Mouse (Mus musculus): ENCODE measurements around the gene Usp46. TPM values are rescaled to one million over a fixed set of nuclear protein-coding genes. Genes with fewer than 3 reads are reported as not detected.

Gene Usp46
- polyA plus RNA-seq, 1 experiment from 2014 or later = 30.3 TPM

GRCm38 (mm10) chr5:74067346-74067745, 885 bp downstream of the Usp46 start:
- H3K4me2 ChIP-seq (replicated peaks) = peak overlapping the region; percentile 76
- no peak overlapping the region for H3K9ac ChIP-seq
- no peaks in the 10 kb centered on the region for H3K36me3 ChIP-seq
- peak overlapping the region; percentile 99 for H3K27ac ChIP-seq (replicated peaks)
- no peaks in the 10 kb centered on the region for H3K27me3 ChIP-seq
- WGBS = 10% methylated on average over 4 of the region's 4 CpGs
- peak overlapping the region; percentile 87 for H3K4me3 ChIP-seq (replicated peaks)
- peaks cover 43% of the 10 kb centered on the region for H3K4me1 ChIP-seq
- no peaks in the 10 kb centered on the region for H3K9me3 ChIP-seq (replicated peaks)
- no peak for ATAC-seq (ENCODE audit: insufficient number of reproducible peaks, low FRiP score, low TSS enrichment, low read depth)

GRCm38 (mm10) chr5:74066416-74067115, 1.7 kb downstream of the Usp46 start:
- Histone ChIP-seq H3K4me2 (replicated peaks) (peak overlapping the region; percentile 76), H3K4me1 (peaks cover 47% of the 10 kb centered on the region)

DNA sequence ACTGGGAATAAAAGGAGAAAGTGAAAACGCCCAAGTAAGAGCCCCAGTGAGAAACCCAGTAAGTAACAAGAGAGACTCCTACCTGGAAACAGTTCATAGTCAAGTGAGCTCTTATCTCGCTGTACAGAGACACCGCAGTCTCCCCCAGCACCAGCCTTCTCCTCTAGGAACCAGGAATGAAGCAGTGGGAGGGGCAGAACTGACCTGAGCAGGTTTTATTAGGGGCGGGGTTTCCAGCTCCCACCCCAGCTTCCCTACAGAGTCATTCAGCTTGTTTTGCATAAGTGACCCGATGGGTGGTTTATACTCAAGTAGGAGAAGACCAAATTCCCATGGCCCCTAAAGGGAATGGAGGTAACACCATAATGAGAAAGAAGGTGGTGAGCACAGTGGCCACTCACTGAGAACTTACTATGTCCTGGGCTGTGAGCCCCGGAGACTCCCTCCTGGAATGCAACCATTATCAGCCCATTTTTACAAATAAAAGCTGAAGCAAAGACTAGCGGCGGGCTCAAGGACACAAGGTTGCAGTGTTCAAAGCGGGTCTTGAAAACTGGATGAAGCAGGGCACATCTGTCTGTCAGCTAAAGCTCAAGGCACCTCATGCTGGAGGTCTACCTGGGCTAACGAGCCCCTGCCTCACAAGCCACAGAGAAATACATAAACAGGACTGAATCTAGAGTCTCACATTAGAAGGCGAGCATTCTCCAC, 2.5 kb downstream of the Usp46 start:
- Histone ChIP-seq H3K4me2 (replicated peaks) (peak overlapping the region; percentile 76), H3K4me1 (peaks cover 54% of the 10 kb centered on the region), H3K9ac (no peak overlapping the region), H3K36me3 (no peaks in the 10 kb centered on the region), H3K27ac (replicated peaks) (peak overlapping the region; percentile 99; the same call in 1 of the 2 replicates), H3K27me3 (no peaks in the 10 kb centered on the region), H3K4me3 (replicated peaks) (peak overlapping the region; percentile 87), H3K9me3 (replicated peaks) (no peaks in the 10 kb centered on the region)
- WGBS = 48% methylated on average over 11 of the region's 11 CpGs
- ATAC-seq (ENCODE audit: insufficient number of reproducible peaks, low FRiP score, low TSS enrichment, low read depth) = no peak

More at GRCm38 (mm10) chr5:74066416-74067115, 1.7 kb downstream of the Usp46 start:
- H3K27ac ChIP-seq (replicated peaks) = peak overlapping the region; percentile 99
- H3K4me3 ChIP-seq (replicated peaks) = peak overlapping the region; percentile 87
- ATAC-seq (ENCODE audit: insufficient number of reproducible peaks, low FRiP score, low TSS enrichment, low read depth) = no peak; the same call in 1 of the 2 replicates
- no peaks in the 10 kb centered on the region for H3K27me3 ChIP-seq
- no peak overlapping the region for H3K9ac ChIP-seq
- H3K9me3 ChIP-seq (replicated peaks) = no peaks in the 10 kb centered on the region
- 20% methylated on average over 12 of the region's 12 CpGs for WGBS
- H3K36me3 ChIP-seq = no peaks in the 10 kb centered on the region

GRCm38 (mm10) chr5:74064844-74065243, 3.4 kb downstream of the Usp46 start:
- H3K4me2 ChIP-seq (replicated peaks) = peak overlapping the region; percentile 76; the same call in 1 of the 2 replicates
- peak overlapping the region; percentile 51 for H3K27ac ChIP-seq (replicated peaks)
- no peak overlapping the region for H3K4me3 ChIP-seq (replicated peaks)
- no peak for ATAC-seq (ENCODE audit: insufficient number of reproducible peaks, low FRiP score, low TSS enrichment, low read depth)
- H3K27me3 ChIP-seq = no peaks in the 10 kb centered on the region
- WGBS = 78% methylated on average over 7 of the region's 7 CpGs
- no peak overlapping the region for H3K9ac ChIP-seq
- no peaks in the 10 kb centered on the region for H3K36me3 ChIP-seq
- H3K9me3 ChIP-seq (replicated peaks) = no peaks in the 10 kb centered on the region
- H3K4me1 ChIP-seq = peaks cover 58% of the 10 kb centered on the region

DNA sequence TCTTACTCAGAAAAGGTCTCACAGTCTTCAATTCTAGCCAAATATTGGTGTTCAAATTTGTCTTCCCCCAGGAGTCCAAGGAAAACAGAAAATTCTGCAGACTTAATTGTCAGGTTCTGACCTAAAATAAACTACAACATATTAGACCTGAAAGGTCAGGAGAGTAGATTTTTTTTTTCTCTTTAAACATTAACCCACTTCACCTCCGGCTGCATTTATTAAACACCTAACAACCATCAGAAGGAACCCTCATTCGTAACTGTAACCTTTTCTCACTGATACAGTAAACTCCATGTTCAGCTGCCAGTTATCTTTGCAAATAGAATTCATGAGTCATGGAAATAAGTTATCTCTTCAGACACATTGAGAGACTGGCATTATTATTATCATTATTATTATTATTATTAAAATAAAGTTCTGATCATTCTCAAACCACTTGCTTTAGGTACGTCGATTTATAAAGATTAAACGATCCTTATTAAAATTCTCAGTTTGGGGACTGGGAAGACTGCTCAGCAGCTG, 4.9 kb downstream of the Usp46 start:
- no peak for ATAC-seq (ENCODE audit: insufficient number of reproducible peaks, low FRiP score, low TSS enrichment, low read depth)
- Histone ChIP-seq H3K4me2 (replicated peaks) (no peak overlapping the region), H3K27me3 (no peaks in the 10 kb centered on the region), H3K4me3 (replicated peaks) (no peak overlapping the region), H3K4me1 (peaks cover 50% of the 10 kb centered on the region), H3K9ac (no peak overlapping the region), H3K9me3 (replicated peaks) (no peaks in the 10 kb centered on the region), H3K36me3 (no peaks in the 10 kb centered on the region), H3K27ac (replicated peaks) (no peak overlapping the region)
- WGBS = 91% methylated on average over 5 of the region's 5 CpGs

DNA sequence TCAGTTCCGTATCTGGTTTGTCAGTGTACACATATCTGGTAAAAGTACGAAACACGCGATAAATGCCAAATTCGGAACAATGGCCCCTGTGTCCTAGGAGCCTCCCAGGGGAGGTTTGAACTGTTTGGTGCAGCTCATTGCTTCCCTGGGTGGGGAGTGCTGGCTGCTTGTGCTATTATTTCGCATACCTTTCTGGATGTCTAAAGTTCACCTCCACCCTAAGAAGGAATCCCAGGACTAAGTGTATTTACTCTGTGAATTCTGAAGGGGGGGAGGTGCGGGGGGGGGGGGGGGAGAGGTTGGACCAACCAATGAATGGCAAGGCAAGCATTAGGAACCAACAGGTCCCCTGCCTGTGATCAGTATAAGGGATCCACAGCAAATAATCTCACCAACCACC, 6.0 kb downstream of the Usp46 start:
- WGBS = 84% methylated on average over 7 of the region's 7 CpGs

DNA sequence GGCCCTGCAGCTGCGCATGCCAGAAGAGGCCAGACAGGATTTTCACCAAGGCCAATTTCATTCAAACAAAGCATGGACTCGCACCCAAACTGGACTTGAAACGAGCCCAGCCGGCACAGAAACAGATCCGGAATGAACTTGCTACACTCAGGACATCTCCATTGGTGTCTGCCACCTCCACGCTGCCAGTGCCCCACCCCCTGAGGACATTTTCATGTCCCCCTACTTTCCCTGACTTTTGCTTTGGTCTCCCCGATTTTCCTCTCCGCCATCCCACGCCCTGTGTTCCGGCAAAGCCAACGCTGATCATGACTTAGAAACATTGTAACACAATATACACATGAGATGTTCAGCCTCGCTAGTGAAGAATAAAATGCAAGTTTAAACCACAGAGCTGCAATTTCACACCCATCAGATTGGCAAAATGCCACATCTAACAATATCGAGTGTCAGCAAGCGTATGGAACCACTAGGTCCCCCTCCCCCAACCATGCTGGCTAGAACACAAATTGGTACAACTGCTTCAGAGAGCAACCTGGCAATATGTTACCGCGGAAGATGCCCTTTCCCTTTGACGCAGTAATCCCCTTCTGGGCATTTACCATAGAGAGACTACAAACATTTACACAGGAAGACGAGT, 6.7 kb downstream of the Usp46 start:
- Histone ChIP-seq H3K27me3 (no peaks in the 10 kb centered on the region), H3K4me3 (replicated peaks) (peak overlapping the region; percentile 6; the same call in 1 of the 2 replicates), H3K36me3 (no peaks in the 10 kb centered on the region), H3K27ac (replicated peaks) (peak overlapping the region; percentile 51; the same call in 1 of the 2 replicates), H3K4me2 (replicated peaks) (peak overlapping the region; percentile 38), H3K9ac (no peak overlapping the region), H3K4me1 (peaks cover 41% of the 10 kb centered on the region), H3K9me3 (replicated peaks) (no peaks in the 10 kb centered on the region)
- WGBS = 43% methylated on average over 18 of the region's 18 CpGs
- ATAC-seq (ENCODE audit: insufficient number of reproducible peaks, low FRiP score, low TSS enrichment, low read depth) = no peak

More for the DNA sequence above, 6.0 kb downstream of the Usp46 start:
- no peaks in the 10 kb centered on the region for H3K27me3 ChIP-seq
- H3K36me3 ChIP-seq = no peaks in the 10 kb centered on the region
- H3K27ac ChIP-seq (replicated peaks) = no peak overlapping the region
- no peak overlapping the region for H3K4me2 ChIP-seq (replicated peaks)
- H3K9ac ChIP-seq = no peak overlapping the region
- H3K4me1 ChIP-seq = peaks cover 48% of the 10 kb centered on the region
- no peak for ATAC-seq (ENCODE audit: insufficient number of reproducible peaks, low FRiP score, low TSS enrichment, low read depth)
- H3K4me3 ChIP-seq (replicated peaks) = no peak overlapping the region
- no peaks in the 10 kb centered on the region for H3K9me3 ChIP-seq (replicated peaks)

DNA sequence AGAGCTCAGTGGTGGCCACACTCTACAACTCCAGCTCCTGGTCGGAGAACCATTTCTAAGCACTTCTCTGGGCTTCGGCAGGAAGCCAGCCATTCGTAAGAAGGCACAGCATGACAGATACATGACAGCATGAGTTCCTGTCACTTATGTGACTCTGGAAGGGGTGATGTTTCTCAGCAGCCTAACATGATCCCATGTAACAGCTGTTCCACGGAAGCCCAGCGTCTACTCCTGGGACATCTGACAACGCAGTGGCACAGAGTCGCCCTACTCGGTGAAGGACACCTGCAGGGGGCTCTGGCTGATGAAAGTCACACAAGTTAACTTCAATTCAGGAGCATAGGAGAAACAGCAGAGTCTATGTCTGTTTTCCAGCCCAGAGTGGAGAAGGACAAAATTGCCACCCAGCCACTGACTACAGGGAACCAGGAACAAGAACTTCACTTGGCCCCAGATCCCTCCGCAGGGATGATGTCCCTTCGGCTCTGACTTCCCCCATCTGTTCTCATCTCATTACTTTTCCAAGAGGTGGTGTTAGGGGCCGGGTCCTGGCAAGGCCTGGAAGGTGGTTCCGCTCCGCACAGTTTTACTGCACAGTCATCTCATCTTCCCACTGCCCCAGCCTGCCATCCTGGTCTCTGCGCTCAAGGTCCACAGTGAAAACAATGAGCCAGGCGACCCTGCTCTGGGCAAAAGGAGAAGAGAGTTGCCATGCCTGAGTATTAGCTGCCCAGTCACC, 15.9 kb downstream of the Usp46 start:
- peak; percentile 37; the same call in 1 of the 2 replicates for ATAC-seq (ENCODE audit: insufficient number of reproducible peaks, low FRiP score, low TSS enrichment, low read depth)
- Histone ChIP-seq H3K36me3 (no peaks in the 10 kb centered on the region), H3K27me3 (no peaks in the 10 kb centered on the region), H3K4me2 (replicated peaks) (no peak overlapping the region), H3K4me3 (replicated peaks) (no peak overlapping the region), H3K4me1 (peaks cover 41% of the 10 kb centered on the region), H3K9me3 (replicated peaks) (no peaks in the 10 kb centered on the region), H3K9ac (no peak overlapping the region), H3K27ac (replicated peaks) (peak overlapping the region; percentile 44; the same call in 1 of the 2 replicates)
- WGBS = 82% methylated on average over 15 of the region's 15 CpGs

GRCm38 (mm10) chr5:74051394-74052170, 16.6 kb downstream of the Usp46 start:
- Histone ChIP-seq H3K27ac (replicated peaks) (peak overlapping the region; percentile 44; the same call in 1 of the 2 replicates), H3K9ac (no peak overlapping the region)
- ATAC-seq (ENCODE audit: insufficient number of reproducible peaks, low FRiP score, low TSS enrichment, low read depth) = peak; percentile 31; the same call in 1 of the 2 replicates

GRCm38 (mm10) chr5:74050903-74051302, 17.3 kb downstream of the Usp46 start:
- Histone ChIP-seq H3K9me3 (replicated peaks) (no peaks in the 10 kb centered on the region), H3K9ac (no peak overlapping the region), H3K27ac (replicated peaks) (no peak overlapping the region), H3K4me1 (peaks cover 36% of the 10 kb centered on the region), H3K27me3 (no peaks in the 10 kb centered on the region), H3K4me3 (replicated peaks) (no peak overlapping the region), H3K36me3 (no peaks in the 10 kb centered on the region), H3K4me2 (replicated peaks) (no peak overlapping the region)
- ATAC-seq (ENCODE audit: insufficient number of reproducible peaks, low FRiP score, low TSS enrichment, low read depth) = no peak
- 98% methylated on average over 2 of the region's 2 CpGs for WGBS

More at GRCm38 (mm10) chr5:74051394-74052170, 16.6 kb downstream of the Usp46 start:
- Histone ChIP-seq H3K27me3 (no peaks in the 10 kb centered on the region), H3K4me3 (replicated peaks) (no peak overlapping the region), H3K36me3 (no peaks in the 10 kb centered on the region), H3K4me1 (peaks cover 41% of the 10 kb centered on the region), H3K9me3 (replicated peaks) (no peaks in the 10 kb centered on the region), H3K4me2 (replicated peaks) (no peak overlapping the region)
- 72% methylated on average over 23 of the region's 23 CpGs for WGBS

Measured in embryonic facial prominence, embryonic 15.5 days (tissue).